Mouse (Mus musculus): Measurements from ENCODE around the gene Mlxipl.
A peak's percentile ranks its signal among the peaks of the same experiment; 100 is the strongest.
"Not testable (repeated sequence)": the region's sequence is repeated elsewhere in the genome, so short reads cannot be mapped to it uniquely, and the experiment has no call there.

Mlxipl gene

DNA sequence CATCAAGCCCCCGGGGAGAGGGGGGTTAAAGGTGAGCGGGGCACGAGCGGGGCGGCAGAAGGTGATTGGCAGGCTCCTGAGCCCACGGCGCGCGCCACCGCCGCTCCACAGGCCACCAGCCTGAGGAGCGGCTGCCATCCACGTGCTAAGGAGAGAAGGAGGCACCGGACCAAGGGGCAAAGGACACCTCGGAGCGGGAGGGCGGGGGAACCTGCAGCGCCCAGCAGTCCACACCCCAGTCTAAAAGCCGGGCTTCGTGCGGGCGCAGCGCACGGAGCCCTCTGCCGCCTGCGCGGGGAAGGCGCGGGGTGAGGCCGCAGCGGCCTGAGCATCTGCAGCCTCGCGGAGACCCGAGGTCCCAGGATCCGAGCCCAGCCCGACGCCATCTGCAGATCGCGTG is at the start of gene Mlxipl:
Mlxipl (plus strand) TSS at position 238 of the 400 bp plus-strand sequence.
- no peak for DNase-seq (ENCODE audit: low read depth, low spot score)

DNA sequence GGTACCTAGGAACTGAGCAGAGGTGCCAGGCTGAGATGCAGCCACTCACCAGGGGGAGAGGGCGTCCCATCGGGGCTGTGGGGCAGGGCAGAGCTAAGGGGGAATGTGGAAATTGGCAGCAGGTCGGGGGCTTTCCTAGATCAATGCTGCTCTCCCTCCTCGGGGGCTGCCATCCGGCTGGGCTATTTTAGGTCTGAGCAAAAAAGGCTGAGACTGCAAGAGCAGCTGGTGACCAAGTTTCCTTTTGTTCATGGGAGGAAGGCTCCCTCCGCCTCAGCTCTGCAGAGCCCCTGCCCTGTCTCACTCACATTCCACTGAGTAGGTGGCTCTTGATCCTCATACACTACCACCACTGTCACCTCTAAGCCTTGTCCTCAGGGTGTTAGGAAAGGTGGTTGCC is 49.6 kb upstream of the Mlxipl start:
- DNase-seq (ENCODE audit: low read depth, low spot score): no peak

DNA sequence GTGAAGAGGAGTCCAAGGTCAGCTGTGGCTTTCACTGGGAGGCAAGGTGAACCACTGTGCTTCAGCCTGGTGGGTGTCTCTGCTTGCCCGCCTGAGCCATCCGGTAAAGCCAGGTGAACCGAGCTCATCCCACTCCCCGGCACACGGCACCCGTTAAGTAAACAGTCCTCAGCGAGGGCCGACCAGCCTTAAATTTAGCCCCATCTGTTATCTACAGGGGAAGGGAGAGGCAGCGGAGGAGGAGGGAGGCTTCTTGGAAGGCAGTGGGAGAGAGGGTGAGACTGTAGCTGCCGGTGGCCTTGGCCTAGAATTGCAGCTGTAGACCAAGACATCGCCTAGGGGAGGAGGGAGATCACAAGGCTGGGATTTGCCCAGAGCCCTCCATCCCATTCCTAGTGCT is 48.9 kb upstream of the Mlxipl start:
- DNase-seq (ENCODE audit: low read depth, low spot score): no peak

DNA sequence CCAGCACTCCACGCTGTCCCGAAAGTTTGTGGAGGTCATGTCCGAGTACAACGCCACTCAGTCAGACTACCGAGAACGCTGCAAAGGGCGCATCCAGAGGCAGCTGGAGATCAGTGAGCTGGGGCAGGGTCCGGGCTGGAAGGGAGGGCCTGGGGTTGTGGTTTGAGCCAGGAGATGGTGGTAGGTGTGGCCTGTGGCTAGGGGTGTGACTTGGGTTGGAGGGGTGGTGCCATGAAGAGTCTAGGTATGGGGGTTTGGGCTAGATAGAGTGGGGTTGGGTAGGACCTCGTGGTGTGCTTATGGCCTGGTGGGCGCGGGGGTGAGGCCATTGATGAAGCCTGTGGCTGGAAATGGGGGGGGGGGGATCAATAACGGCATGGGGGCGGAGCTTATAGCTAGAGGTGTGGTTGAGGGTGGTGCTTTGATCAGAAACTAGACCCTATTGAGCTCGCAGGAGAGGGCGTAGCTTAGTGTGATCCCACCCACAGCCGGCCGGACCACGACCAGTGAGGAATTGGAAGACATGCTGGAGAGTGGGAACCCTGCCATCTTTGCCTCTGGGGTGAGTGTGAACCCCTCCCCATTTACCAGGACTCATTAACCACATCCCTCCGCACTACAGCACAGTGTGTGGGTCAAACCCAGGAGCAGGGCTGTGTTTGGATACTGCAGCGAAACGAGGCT is 47.4 kb upstream of the Mlxipl start:
- no peak for DNase-seq (ENCODE audit: low read depth, low spot score)

DNA sequence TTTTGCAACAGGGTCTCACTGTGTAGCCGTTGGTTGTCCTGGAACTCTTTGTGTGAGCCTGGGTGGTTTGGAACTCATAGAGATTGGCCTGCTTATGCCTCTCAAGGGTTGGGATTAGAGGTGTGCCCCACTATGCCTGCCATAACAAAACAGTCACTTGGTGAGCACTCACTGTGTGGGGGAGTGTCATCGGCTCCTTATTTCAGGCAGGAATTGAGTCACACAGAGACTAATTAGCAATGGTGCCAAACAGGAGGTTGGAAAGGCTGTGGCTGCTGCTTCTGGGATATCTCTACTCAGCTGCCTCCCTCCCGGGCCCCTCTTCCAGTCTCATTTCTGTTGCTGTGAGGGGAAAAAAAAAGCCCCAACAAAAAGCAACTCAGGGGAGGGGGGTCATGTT is 45.1 kb upstream of the Mlxipl start:
- no peak for DNase-seq (ENCODE audit: low read depth, low spot score)

DNA sequence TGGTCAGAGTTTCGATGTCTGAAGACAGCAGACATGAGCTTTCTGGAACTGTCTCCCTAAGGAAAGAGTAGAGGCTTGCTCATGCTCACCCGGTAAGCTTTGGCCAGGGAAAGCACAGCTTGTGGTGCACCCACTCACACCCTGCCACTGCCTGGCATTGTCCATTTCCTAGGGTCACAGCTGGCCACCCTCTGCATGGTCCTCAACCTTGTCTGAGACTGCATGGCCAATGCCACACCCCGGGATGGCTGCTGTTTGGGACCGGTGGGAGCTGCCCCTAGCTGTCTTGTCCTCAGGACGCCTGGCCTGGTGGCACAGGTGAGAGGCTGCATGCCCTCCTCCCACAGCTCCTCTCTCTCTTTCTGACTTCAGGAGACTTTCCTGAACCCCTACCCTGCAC is 41.2 kb upstream of the Mlxipl start:
- no peak for DNase-seq (ENCODE audit: low read depth, low spot score)

DNA sequence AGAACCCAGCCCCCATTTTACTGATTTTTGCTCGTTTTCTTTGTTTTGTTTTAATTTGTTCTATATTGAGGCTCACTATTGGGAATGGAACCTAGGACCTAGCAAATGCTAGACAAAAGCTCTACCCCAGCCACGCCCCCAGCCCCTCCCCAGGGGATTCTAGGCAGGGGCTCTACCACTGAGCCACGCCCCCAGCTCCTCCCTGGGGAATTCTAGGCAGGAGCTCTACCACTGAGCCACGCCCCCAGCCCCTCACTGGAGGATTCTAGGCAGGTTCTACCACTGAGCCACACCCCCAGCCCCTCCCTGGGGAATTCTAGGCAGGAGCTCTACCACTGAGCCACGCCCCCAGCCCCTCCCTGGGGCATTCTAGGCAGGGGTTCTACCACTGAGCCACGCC is 40.4 kb upstream of the Mlxipl start:
- not testable (repeated sequence) for DNase-seq (ENCODE audit: low read depth, low spot score)

DNA sequence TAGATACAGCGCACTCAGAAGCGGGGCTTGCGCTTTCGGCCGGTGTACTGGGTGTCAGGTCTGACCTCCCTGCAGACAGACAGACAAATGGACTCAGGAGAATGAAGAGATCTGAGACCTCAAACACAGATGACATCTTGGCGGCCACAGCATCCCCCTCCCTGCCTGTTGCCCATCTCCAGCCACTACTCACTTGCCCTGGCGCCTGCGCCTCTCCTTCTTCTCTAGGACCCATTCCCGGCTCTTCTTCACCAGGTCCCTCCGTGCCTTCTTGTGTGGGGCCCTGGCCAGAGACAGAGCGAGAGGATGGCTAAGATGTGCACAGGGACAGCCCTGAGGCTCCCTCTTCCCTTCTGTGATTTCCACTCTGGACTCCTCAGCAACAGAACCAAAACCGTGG is 36.3 kb upstream of the Mlxipl start:
- DNase-seq (ENCODE audit: low read depth, low spot score): no peak

DNA sequence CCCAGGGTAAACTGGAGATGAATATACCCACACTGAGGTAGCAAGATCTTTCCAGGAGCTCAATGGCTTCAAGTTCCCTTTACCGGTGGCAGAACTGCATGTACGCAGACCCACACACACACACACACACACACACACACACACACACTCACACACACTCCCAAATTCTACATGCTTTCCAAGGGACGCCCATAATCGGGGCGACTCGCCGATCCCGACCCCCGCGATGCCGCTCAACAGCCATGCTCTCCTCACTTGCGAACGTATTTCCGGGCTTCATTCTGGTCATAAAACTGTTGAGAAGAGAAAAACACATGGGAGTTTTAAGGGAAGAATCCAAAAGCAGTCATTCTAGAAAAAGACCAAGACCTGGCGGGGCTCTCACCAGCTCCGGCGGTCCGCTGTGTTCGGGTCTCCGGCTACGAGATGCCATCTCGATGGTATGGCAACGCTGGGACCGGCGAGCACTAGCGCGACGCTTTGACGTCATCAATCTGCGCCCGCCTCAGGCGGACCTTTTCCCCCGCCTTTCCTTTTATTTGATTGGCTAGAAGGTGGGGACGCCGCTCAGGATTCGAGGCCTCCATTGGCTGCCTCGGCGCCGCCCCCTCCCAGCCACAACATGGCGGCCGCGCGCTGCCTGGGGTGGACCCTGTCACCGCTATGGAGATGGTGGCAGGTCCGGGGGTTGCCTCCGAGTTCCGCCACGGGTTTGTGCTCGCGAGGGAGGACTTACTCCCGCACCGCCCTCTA is 25.9 kb upstream of the Mlxipl start, which contains the start of gene Dnajc30:
Dnajc30 (plus strand) TSS at position 574 of the 753 bp plus-strand sequence.
- DNase-seq (ENCODE audit: low read depth, low spot score): peak; percentile 97

DNA sequence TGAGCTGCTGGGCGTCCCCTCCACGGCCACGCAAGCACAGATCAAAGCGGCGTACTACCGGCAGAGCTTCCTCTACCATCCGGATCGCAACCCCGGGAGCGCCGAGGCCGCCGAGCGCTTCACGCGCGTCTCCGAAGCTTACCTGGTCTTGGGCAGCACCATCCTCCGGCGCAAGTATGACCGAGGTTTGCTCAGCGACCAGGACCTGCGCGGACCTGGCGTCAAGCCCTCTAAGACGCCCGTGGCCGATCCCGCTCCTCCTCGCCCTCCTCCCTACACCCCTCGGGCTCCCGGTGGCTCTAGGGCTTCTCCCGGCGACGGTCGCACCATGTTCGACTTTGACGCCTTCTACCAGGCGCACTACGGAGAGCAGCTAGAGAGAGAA is 25.3 kb upstream of the Mlxipl start:
- DNase-seq (ENCODE audit: low read depth, low spot score): no peak

DNA sequence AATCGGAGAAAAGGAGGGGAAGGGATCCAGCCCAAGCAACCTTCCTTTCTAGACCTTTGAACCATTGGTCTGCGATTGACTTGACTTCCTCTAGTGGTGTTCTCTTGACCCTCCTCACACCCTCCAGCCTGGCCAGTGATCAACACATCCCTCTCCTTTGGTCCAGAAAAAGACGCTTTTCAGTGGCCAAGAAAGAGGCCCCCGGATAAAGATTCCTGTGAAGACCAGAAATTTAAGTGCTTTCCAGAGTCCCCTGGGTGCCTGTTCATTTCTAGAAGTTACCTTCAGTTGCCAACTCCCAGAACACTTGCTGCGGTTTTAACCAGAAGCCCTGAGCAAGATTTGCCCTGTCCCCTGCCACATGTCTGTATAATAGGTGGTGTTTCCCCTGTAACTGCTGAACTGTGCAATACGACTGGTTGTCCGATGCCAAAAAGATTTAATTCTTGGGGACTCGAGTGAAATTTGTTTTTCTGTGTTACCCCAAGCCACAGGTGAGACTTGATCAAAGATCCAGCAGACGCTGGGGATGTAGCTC is 24.7 kb upstream of the Mlxipl start, which contains the start of gene Bud23:
Bud23 (minus strand) TSS at position 51 of the 538 bp plus-strand sequence.
- DNase-seq (ENCODE audit: low read depth, low spot score): not testable (repeated sequence)

DNA sequence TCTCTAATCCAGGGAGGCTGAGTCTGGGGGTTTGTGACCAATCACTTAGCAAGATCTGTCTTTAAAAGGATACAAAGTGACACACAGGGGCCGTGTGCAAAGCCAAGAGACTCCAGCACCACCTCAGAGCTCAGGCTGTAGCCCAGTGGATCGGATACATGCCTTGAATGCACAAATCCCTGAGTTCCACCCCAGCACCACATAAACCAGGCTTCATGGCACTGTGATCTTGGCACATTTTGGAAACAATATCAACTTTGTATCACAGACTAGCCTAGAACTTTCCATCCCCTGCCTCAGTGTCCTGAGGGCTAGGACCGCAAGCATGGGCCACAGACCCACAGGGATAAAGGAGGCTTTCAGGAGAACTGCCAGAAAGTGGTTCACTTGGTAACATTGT is 23.7 kb upstream of the Mlxipl start:
- DNase-seq (ENCODE audit: low read depth, low spot score): no peak

DNA sequence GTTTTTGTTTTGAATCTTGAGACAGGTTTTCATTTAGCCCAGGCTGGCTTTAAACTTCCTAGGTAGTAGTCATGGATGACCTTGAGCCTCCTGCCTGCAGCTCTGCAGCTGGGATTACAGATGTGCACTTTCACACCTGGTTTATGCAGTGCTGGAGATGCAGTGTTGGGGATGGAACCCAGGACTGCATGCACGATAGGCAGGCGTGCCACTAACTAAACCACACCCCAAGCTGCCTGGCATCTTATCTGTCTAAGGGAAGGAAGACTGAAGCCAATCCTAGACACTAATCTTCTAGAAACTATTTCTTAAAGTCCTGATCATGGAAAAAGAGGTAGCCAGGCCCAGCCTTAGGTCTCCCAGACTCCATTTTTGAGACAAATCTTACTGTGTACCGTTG is 19.2 kb upstream of the Mlxipl start:
- no peak for DNase-seq (ENCODE audit: low read depth, low spot score)

DNA sequence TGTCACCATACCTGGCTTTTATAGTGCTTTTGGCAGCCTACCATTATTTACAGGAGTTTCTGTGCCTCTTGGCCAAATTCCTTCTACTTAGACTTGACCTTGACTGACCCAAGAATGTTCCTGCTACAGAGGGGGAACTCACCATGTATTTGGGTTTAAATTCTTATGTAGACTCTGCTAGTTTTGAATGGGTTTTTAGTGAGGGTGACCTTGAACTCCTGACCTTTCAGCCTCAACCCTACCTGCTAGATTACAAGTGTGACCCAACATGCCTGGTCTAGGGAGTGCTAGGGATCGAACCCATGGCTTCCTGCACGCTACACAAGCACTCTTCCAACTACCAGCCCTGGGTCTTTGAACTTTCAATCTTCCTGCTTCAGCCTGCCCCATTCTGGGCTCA is 17.6 kb upstream of the Mlxipl start:
- DNase-seq (ENCODE audit: low read depth, low spot score): no peak

DNA sequence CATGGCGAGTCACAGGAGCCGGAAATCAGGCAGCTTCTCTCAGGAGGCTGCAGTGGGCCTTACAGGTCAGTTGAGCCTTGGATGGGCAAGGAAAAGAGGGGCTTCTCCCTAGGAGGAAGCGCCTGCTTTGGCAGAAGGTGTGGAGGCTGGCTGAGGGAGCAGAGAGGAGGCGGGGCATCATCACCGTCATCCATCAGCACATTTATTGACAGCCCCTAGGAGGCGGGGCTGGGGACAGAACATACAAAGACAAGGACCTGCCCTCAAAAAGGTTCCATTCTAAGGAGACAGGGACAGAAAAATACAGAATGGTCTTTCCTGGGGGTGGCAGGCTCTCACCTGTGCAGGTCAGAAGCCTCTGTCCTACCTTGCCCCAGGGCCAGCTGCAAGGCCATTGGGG is 17.0 kb upstream of the Mlxipl start:
- no peak for DNase-seq (ENCODE audit: low read depth, low spot score)

DNA sequence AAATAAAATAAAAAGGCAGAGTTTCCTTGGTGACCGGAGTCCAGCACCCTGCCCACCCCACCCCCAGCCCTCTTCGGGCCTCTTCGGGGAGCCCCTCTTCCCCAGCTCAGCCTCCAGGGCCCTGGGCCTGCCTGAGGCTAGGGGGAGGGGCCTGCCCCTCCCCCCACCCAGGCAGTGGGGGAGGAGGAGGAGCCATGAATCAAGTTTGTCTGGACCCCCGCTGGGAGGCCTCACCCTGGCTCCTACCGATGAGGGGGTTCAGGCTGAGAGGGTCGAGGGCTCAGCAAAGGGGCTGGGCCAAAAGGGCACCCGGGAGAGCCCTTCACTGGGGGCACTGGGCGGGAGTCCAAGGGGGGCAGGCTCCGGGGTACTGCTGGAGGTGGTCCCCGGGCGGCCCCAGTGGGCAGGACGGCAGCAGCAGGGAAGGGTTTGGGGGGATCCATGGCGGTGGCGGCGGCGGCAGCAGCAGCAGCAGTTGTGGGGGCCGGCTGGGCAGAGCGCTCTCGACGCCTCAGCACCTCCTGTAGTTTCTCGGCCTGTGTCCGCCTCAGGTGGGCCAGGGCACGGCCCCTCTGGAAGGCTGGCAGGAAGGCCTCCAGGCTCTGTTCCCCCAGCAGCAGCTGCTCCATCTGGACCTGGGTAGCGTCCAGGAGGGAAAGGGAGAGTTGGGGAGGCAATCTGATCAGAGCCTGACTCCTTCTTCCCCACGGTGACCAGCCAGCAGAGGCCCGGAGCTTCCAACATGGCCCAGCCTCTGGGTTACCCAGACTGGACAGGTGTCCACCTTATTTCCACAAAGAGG is 16.1 kb upstream of the Mlxipl start:
- DNase-seq (ENCODE audit: low read depth, low spot score): no peak

DNA sequence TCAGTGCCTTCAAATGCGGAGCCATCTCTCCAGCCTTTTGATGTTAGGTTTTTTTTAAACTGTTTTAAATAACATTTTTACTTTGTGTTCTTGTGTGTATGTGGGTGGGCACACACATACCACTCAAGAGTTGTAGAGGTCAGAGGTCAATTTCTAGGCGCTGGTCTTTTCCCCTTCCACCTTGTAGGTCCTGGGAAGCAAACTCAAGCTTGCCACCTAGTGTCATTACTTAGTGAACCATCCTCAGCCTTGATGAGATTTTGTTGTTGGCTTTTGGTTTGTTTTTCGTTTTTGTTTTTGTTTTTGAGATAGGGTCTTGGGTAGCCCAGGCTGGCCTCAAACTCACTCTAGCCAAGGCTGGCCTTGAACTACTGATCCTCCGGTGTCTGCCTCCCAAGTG is 14.0 kb upstream of the Mlxipl start:
- no peak for DNase-seq (ENCODE audit: low read depth, low spot score)

DNA sequence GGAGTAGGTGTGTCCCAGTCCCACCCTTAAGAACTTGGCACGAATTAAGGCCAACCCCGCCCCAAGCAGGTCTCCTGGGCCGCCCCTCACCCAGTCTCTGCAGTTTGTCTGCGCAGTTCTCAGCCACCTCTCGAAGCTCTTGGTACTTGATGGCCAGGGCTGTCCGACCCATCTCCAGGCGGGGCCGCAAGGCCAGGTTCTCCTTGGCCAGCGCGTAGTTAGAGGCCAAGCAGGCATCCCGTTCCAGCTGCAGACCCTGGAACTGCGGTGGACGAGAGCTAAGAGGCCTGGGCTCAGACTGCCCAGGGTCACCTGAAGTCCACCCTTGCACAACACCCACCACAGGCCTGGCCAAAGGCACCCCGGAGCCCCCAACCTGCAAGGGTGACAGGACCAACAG is 13.3 kb upstream of the Mlxipl start:
- DNase-seq (ENCODE audit: low read depth, low spot score): no peak

DNA sequence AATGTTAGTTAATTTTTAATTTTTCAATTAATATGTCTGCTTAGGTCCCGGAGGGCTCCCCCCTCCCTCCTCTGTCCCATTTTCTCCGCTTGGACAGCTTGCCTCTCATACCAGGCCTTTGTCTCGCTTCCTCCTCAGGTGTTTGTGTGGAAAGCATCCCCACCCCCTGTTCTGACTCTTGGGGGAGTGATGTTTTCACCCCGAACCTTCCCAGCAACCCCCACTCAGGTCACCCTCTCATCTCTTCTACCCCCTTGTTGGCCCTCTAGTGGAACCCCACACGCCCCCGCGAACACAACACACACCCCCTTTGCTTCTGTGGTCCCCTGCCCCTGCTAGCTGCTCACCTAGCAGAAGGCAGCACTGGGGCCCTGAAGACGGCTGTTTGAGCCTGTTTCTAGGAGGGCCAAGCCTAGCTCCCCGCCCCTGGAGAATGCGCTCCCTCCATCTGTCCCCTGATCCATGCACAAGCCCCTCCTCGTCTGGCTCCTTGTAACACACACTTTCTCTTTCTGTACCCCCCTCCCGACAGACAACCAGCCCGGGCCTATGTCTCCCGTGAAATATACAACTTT is 12.7 kb upstream of the Mlxipl start:
- no peak for DNase-seq (ENCODE audit: low read depth, low spot score)

DNA sequence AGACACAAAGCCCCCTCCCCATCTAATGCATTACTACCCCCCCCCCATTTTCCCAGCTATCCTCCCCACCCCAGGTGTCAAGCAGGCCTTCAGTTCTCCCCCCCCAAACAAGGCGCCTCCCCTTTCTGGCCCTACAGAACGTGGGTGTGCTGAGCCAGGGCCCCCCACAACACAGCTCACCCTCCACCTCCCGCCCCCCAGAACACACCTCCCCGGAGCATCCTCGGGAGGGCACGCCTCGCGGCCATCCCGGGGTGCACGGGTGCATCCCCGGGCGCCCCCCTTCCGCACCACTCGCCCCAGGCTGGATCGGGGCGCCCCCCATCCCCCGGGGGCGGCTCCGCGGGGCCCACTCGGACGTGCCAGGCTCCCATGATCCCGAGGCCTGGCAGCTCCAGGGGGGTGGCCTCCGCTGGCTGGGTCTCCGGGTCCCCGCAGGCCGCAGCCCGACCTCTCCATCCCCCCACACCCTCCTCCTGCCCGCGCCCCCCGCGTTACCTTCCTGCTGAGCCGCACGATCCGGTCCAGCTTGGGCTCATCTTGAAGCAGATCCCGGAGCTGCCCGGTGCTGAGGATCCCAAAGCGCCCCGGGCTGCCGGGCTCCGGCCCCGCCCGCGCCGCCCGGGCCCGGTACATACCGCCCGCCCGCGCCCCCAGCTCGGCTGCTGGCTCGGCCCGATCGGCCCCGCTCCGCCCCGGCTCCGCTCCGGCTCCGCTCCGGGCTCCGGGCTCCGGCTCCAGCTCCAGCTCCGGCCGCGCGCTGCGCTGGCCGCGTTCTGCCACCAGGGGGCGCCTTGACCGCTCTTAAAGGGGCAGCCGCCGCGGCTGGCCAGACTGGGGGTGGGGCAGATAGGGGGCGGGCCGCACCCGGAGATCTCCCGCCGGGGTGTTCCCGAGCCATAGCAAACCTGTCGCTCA is 11.9 kb upstream of the Mlxipl start, which contains the start of gene Vps37d:
Vps37d (minus strand) TSS at position 703 of the 918 bp plus-strand sequence.
- DNase-seq (ENCODE audit: low read depth, low spot score): peak; percentile 90

DNA sequence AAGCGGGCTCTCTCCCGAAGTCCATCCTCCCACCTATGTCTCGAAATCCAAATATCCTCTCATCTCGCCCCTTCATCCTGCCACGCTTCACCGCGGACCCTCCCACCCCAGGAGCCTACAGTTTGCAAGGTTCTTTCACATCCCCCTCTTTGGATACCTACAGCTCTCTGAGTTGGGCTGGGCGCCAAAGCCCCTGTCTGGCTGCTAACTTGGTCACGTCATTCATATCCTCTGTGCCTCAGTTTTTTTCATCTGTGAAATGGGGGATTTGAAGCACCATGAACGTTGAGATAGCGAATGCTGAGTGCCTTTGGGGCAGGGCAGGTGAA is 11.2 kb upstream of the Mlxipl start:
- no peak for DNase-seq (ENCODE audit: low read depth, low spot score)

Measured in retina, postnatal 7 days (tissue).